8 mouse cellular contexts compared by ENCODE assay signal in genomic region chr6:72217415-72217784, GRCm38 (mm10). TPM values are rescaled to one million over a fixed set of nuclear protein-coding genes. Genes with fewer than 3 reads are reported as not detected.
A peak's percentile ranks its signal among the peaks of the same experiment; 100 is the strongest.
DNase-seq lines count a peak whose midpoint lies in the region; ATAC-seq and TF ChIP-seq lines count a peak whose summit lies in the region.

No protein-coding gene starts in this region.

- no peak for DNase-seq in heart, postnatal 10 days
- DNase-seq in brain, embryonic 14.5 days (ENCODE audit: low read depth), result peak; percentile 77
- no peak for DNase-seq in hindbrain, embryonic 14.5 days (ENCODE audit: low spot score)
- no peak for DNase-seq in urinary bladder, postnatal 14 days (ENCODE audit: low spot score)
- no peak for DNase-seq in urinary bladder, postnatal 10 days (ENCODE audit: low spot score)
- no peak for DNase-seq in gastrocnemius, postnatal 36 days

- no peak for TF ChIP-seq POLR2A in brain, embryonic 14.5 days (IDR thresholded peaks at IDR 0.05; ENCODE audit: borderline replicate concordance, extremely low read depth, insufficient read depth, insufficient read length, poor library complexity, severe bottlenecking)

- H3K9me3 ChIP-seq in heart, embryonic 12.5 days (replicated peaks), result no peaks in the 10 kb centered on the region
- H3K9me3 ChIP-seq in hindbrain, embryonic 14.5 days (ENCODE audit: control insufficient read depth, low read length), result no peaks in the 10 kb centered on the region
- no peaks in the 10 kb centered on the region for H3K9me3 ChIP-seq in midbrain, embryonic 13.5 days

- H3K9ac ChIP-seq in heart, embryonic 12.5 days, result peak overlapping the region; percentile 51
- no peak overlapping the region for H3K9ac ChIP-seq in hindbrain, embryonic 14.5 days
- peak overlapping the region; percentile 46; the same call in 1 of the 2 replicates for H3K9ac ChIP-seq in midbrain, embryonic 13.5 days (replicated peaks)

- intact Hi-C loops in heart, postnatal 10 days (cut with DNase I), result loop anchor here (2.0 kb wide), 1 partner anchor 29 kb away; no protein-coding TSS in a partner anchor
- intact Hi-C loops in gastrocnemius, postnatal 36 days (cut with DNase I), result loop anchor here (1.0 to 2.0 kb wide), 2 partner anchors 19 to 31 kb away; no protein-coding TSS in a partner anchor

- peaks cover 96% of the 10 kb centered on the region for H3K4me1 ChIP-seq in heart, embryonic 12.5 days (replicated peaks)
- H3K4me1 ChIP-seq in hindbrain, embryonic 14.5 days (replicated peaks; ENCODE audit: control insufficient read depth, insufficient read depth, low read length), result peaks cover 59% of the 10 kb centered on the region
- H3K4me1 ChIP-seq in midbrain, embryonic 13.5 days (replicated peaks), result peaks cover 62% of the 10 kb centered on the region

- H3K4me2 ChIP-seq in heart, embryonic 12.5 days, result peak overlapping the region; percentile 60
- peak overlapping the region; percentile 48; the same call in 1 of the 2 replicates for H3K4me2 ChIP-seq in hindbrain, embryonic 14.5 days (replicated peaks)
- peak overlapping the region; percentile 44 for H3K4me2 ChIP-seq in midbrain, embryonic 13.5 days (replicated peaks)

- H3K36me3 ChIP-seq in heart, embryonic 12.5 days, result no peaks in the 10 kb centered on the region
- no peaks in the 10 kb centered on the region for H3K36me3 ChIP-seq in hindbrain, embryonic 14.5 days (replicated peaks; ENCODE audit: control insufficient read depth, insufficient read depth)
- no peaks in the 10 kb centered on the region for H3K36me3 ChIP-seq in midbrain, embryonic 13.5 days

- no peaks in the 10 kb centered on the region for H3K27me3 ChIP-seq in heart, embryonic 12.5 days (replicated peaks)
- H3K27me3 ChIP-seq in hindbrain, embryonic 14.5 days (ENCODE audit: control insufficient read depth, insufficient read depth, low read length), result peaks cover 7% of the 10 kb centered on the region; the same call in 1 of the 2 replicates
- H3K27me3 ChIP-seq in midbrain, embryonic 13.5 days, result peaks cover 54% of the 10 kb centered on the region

- no peak for ATAC-seq in heart, embryonic 12.5 days (ENCODE audit: insufficient number of reproducible peaks, low FRiP score)
- ATAC-seq in hindbrain, embryonic 14.5 days (ENCODE audit: low FRiP score), result peak; percentile 12; the same call in 1 of the 2 replicates
- peak; percentile 21; the same call in 1 of the 2 replicates for ATAC-seq in midbrain, embryonic 13.5 days

- H3K4me3 ChIP-seq in heart, embryonic 12.5 days, result no peak overlapping the region
- no peak overlapping the region for H3K4me3 ChIP-seq in hindbrain, embryonic 14.5 days (replicated peaks; ENCODE audit: low read length)
- H3K4me3 ChIP-seq in midbrain, embryonic 13.5 days (replicated peaks), result no peak overlapping the region

- WGBS in heart, embryonic 12.5 days, result 62% methylated on average over 6 of the region's 6 CpGs
- 57% methylated on average over 6 of the region's 6 CpGs for WGBS in hindbrain, embryonic 14.5 days
- 65% methylated on average over 6 of the region's 6 CpGs for WGBS in midbrain, embryonic 13.5 days

- TF ChIP-seq CTCF in brain, embryonic 14.5 days (IDR thresholded peaks at IDR 0.05; ENCODE audit: borderline replicate concordance, extremely low read depth, insufficient read depth, insufficient read length), result no peak

- H3K27ac ChIP-seq in heart, embryonic 12.5 days (ENCODE audit: poor library complexity, severe bottlenecking), result peak overlapping the region; percentile 95
- H3K27ac ChIP-seq in hindbrain, embryonic 14.5 days, result peak overlapping the region; percentile 81
- H3K27ac ChIP-seq in midbrain, embryonic 13.5 days, result peak overlapping the region; percentile 79

RNA-seq across cellular contexts. Expression of gene Atoh8, which starts 18.0 kb away (rescaled TPM):
- polyA plus RNA-seq in heart, embryonic 12.5 days (2016; fragmentation: Nextera tagmentation; extraction: Ambion mirVana), result 14.1 and 14.9 TPM in 2 replicates
- 1 to 10 TPM; 8.6 TPM for total RNA-seq in heart, postnatal 10 days (2021)
- 2.7 and 3.7 TPM in 2 replicates for polyA plus RNA-seq in brain, embryonic 14.5 days (2012; rRNA removed)
- 3.0 and 3.3 TPM in 2 replicates for polyA plus RNA-seq in hindbrain, embryonic 14.5 days (2014; fragmentation: Nextera tagmentation; extraction: Ambion mirVana)
- 2.2 and 3.8 TPM in 2 replicates for polyA plus RNA-seq in midbrain, embryonic 13.5 days (2015; fragmentation: Nextera tagmentation; extraction: Ambion mirVana)
- 1 to 10 TPM; 5.2 to 5.7 TPM for total RNA-seq in gastrocnemius, postnatal 36 days (2021)
